Mouse (Mus musculus): Measurements from ENCODE around the gene Cnfn. TPM values are rescaled to one million over a fixed set of nuclear protein-coding genes. Genes with fewer than 3 reads are reported as not detected.
"Not testable (repeated sequence)": the region's sequence is repeated elsewhere in the genome, so short reads cannot be mapped to it uniquely, and the experiment has no call there.

Gene Cnfn
- polyA plus RNA-seq (2012; rRNA removed) = not detected in 2 replicates

DNA sequence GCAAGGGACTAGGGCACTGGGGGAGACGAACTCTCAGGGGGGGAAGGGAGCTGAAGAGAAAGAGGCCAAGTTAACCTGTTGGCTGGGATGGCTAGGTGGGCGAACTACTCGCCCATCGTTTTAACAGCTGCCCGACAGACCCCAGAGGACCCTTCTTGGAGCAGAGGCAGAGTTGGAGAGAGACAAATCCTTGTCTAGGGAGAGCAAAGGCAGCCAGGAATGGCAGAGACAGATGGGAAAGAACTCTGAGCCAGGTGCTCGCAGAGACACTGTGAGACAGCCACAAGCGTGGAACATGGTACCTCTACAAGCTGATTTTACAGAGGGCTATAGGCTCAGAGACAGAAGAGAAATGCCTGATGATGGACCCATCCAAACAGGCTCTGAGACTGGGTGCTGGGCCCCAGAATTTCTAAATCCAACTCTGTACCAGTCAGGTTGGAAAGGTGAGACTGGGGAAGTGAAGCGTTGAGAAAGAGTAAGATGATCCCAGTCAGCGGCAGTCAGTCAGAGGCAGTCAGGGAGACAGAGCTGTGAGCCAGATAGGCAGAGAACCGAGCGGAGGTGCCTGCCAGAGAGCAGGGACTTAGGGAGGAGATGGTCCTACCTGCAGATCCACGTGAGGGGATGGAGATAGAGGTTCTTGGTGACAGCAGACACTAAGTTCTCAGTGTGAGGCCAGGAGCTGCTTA lies at the start of gene Cnfn:
Cnfn (minus strand) TSS at position 667 of the 692 bp plus-strand sequence.
- DNase-seq (ENCODE audit: low read depth) = no peak

DNA sequence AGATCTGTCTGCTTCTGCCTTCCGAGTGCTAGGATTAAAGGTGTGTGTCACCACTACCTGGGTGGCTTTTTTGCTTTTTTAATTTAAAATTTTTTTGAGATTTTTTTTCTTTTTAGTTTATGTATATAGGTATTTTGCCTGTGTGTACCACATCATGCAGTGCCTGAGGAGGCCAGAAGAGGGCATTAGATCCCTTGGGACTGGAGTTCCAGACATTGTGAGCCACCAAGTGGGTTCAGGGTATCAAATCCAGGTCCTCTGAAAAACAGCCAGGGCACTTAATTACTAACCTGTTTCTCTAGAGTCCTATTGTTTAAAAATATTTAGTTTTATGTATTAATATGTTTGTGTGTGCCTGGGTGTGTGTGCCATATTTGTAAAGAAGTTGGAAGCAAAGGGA lies 48.1 kb upstream of the Cnfn start:
- DNase-seq (ENCODE audit: low read depth) = no peak

DNA sequence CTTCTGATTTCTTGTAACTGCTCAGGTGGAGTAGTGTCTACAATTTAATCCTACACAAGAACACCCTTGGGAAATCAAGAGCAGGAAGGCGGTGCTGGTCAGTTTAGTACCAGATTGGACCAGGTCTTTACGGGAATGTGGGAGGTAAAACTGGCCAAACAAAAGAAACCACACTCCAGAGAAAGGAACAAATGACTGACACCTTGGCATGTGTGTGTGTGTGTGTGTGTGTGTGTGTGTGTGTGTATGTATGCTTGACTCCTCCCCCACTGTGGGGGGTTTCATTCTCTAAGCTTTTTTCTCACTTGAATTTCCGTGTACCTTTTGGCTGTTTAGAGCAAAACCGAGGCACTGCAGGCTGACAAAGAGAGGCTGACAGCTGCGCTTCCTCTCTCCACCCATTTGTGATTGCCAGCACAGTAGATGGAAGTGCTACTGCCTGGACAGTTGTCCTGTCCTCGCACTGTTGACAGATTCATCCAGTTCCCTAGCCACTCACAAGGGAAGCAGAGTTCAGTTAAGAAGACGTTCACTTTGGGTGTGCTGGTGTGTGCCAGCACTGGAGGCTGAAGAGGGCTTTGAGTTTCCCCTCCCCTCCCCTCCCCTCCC lies 43.4 kb upstream of the Cnfn start, which contains the start of gene Cxcl17:
Cxcl17 (minus strand) TSS at position 54 of the 609 bp plus-strand sequence.
- DNase-seq (ENCODE audit: low read depth) = no peak

DNA sequence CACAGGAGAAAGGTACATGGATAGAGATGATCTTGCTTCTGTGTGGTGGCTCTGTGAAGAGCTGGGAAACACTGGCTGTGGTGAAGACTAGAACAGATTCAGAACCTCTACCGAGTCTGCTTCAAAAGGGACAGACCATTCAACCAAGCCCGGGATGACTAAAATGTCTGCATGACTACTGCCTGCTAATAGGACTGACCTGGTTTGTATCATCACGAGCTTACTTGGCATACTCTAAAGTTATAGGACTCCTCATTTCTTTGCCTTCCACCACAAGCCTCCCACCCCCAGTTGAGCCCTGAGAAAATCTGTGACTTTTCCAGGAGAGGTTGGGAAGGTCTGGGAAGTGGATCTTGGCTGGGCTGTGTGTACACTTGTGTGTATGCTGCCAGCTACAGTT lies 42.3 kb upstream of the Cnfn start:
- no peak for DNase-seq (ENCODE audit: low read depth)

DNA sequence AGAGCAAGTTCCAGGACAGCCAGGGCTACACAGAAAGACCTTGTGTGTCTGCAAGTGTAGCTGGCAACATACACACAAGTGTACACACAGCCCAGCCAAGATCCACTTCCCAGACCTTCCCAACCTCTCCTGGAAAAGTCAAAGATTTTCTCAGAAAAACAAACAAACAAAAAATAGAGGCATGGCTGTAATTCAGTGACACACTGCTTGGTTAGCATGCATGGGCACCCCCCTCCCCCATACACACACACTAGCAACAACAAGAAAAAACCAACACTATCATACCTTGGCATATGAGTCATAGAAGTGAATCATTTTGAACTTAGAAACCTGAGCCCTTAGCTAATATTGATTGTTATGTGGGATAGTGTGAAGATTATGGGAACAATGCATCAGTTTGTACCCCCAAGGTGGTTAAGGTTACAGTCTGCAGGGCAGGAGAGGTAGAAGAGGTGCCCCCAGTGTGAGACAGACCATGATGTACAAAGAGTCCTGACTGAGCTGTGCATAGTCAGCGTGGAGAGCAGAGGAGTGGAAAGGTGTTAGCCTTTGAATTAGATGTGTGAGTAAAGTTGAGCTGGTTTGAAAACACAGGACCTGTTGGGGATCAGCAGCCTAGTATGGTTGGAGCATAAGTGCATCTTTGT lies 41.6 kb upstream of the Cnfn start:
- DNase-seq (ENCODE audit: low read depth) = no peak

DNA sequence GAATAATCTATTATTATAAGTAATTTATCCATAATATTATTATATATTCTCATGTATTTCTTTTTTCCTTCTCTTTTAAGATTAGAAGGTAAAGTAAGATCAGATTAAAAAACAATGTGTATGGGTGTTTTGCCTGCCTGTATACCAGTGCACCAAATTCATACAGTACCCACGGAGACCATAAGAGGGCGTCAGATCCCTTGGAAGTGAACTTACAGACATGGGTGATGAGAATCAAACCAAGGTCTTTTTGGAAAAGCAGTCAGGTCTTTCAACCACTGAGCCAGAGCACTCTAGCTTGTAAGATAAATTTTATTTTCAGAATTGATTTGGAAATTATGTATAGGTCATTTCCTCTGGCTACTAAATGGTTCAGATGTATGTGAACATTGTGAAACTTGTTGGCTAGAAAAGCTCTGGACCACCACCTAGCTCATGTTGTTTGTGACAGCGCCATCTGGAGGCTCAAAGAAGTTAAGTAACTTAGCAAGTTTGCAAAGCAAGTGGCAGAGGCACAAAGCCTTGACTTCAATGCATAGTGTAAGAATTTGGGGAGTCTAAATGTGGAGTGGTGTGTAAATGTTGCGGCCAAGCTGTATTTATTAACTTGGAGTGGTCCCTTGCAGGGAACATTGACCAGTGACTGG lies 39.7 kb upstream of the Cnfn start:
- no peak for DNase-seq (ENCODE audit: low read depth)

DNA sequence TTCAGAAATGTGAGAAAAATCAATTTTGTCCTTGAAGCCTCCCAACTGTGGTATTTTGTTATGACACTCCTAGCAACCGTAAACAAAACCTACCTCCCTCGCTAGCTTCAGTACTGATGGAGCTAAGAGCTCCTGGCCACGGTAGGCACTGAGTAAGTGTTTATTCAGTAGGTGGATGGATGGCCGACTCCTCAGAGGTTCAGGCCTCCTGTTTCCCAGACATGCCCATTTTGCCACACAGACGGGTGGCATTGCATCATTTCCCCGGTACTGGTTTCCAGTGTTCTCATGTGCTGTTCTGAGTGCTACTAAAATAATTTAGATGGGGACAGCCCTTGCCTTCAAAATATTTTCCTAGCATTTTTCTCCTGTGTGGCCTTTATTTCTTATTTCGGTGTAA lies 36.9 kb upstream of the Cnfn start:
- DNase-seq (ENCODE audit: low read depth) = no peak

DNA sequence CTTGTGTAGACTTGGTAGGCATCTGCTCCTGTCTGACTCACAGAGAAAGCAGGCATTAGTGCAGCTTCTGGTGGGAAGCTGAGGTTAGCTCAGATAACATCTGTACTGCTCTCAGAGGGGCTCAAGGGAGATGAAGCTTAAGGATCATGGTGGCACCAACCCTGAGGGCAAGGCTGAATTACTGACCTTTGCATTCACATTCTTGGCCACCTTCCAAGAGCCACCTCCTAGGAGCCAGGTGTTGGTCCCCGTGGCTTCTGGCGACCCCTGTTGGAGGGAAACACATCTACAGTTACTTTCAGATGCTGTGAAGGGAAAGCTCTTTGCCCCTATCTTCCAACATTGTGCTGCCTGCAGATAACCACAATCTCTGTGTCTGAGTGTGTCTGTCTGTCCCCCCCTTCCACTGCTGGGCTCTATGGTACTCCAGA lies 33.2 kb upstream of the Cnfn start:
- DNase-seq (ENCODE audit: low read depth) = no peak

DNA sequence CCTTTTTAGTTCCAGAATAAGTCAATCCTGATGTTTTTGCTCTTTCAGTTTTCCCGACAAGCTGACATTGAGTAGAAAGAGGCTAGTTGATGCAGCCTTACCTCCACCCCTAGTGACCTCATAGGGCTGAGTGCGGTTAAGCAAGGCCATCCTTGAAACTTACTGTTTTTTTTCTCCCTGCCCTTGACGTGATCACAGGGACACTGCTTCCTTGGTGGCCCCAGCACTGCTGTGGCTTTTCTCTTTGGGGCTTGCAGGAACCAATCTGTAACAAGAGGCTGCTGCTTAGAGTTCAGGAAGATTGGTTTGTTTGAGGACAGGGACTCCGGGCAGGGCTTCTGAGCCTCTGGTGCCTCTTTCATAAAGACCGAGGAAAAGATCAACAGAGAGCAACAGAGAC lies 32.5 kb upstream of the Cnfn start:
- no peak for DNase-seq (ENCODE audit: low read depth)

DNA sequence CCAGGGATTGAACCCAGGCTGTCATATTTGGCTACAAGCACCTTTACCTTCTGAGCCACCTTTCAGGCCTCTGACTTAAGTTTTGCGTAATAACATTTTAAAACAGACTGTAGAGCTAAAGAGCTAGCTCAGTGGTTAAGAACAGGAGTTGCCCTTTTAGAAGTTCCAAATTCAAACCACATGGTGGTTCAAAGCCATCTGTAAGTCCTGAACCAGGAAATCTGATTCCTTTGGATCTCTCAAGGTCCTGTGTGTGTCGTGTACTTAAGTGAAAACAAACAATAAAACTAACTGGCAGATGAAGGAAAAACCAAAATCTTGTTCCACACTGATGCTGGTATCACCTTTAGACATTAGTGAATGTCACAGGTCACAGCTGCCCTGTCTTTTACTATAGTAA lies 32.0 kb upstream of the Cnfn start:
- DNase-seq (ENCODE audit: low read depth) = no peak

DNA sequence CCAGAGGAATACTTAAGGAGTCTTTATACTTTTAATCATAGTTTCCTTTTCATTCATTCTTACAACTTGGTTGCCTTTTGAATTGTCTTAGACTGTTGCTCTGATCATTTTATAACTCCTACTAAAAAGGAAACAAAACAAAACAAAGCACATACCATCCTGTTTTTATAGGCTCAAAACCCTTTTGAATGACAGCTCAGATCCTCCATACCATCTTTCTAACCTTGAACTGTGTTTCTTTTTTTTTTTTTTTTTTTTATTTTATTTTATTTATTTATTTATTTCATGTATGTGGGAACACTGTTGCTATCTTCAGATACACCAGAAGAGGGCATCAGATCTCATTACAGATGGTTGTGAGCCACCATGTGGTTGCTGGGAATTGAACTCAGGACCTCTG lies 29.5 kb upstream of the Cnfn start:
- not testable (repeated sequence) for DNase-seq (ENCODE audit: low read depth)

DNA sequence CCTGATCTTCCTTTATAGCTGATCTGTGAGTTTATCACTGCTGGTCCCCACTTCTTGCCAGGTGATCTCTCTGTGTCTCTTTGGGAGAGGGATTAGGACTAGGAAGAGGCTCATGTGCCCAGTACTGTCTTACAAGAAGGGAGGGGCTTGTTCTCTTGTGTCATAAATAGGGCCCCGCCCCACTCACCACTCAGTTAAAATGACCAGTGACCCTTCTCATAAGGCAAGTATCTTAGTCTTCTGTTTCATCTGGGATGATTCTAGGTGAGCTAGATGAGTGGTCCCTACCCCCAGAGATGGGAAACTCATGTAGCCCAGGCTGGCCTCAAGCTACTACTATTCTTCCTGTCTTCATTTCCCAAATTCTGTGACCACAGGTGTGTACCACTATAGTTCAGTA lies 29.1 kb upstream of the Cnfn start, which contains the start of gene Lipe:
Lipe (minus strand) TSS at position 101 of the 400 bp plus-strand sequence.
- DNase-seq (ENCODE audit: low read depth) = no peak

DNA sequence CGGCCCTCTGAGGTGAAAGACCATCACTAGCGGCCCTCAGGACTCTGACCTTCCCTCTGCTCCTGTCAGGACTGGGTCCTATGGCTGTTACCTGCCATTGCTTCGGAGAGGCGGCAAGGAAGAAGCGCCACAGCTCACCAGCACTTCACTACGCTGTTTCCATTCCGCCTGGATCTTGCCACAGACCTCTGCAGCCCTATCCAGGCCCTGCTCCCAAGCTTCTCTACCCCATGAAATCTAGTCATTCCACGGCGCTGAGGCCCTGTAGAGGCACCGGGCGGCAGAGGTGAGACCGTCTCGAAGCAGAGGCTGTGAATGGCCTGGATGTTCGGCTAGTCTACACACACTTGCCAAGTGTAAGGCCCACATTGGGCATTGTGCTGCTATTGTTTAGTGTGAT lies 27.1 kb upstream of the Cnfn start:
- DNase-seq (ENCODE audit: low read depth) = no peak

DNA sequence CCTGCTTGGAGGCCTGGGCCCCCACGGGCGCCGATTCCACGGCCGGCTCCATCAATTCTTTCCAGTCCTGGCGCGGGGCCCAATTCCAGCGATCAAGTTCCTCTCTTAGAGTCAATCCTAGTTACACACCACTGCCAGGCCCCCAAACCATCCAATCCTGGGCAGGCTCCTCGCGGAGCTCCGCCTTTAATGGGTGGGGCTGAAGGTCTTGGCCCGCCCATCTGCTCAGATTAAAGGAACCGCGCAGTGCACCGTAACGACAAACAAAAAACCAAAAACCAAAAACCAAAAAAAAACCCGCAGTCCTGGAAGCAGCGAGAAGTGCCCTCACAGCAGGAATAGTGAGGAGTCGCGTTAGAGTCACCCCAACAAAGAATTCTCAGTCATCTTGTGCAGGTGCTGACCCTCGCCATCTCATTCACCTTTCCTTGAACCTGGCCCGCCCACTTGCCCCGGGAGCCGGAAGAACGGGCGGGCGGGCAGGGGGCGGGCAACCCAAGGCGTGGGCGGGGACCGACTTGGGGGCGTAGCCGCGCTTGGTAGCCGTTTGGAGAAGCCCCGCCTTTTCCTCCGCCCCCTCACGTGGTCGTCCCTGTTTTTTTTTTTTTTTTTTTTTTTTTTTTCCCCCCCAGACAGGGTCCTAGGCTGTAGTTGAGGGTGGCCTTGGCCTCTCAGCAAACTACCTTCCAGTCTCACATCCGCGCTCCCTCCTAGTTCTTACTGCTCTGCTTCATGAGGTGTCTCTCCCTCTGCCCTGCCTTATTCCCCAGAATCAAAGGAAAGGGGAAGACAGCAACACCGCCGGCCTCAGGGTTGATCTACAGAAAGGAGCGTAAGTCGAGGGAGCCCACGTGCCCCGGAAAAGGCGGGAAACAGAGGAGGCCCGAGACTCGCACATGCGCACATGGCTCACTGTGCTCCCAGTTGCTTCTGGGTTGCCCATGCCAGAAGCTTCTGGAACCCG lies 26.3 kb upstream of the Cnfn start:
- DNase-seq (ENCODE audit: low read depth) = no peak

DNA sequence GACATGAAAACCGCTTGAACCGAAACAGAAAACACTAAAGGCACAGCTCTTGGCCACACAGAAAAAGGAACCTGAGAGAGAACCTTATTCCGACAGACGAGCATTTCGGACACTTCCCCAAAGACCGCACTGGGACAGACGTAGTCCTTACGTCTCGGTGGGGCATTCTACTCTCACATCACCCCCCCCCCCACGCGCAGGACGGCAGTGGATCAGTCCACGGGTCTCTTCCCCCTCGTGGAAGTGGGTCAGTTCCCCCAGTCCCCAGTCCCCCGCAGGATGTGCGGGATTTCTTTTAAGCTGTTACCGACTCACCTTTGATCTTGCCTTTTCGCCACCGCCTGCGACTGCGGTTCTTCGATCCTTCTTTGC lies 25.6 kb upstream of the Cnfn start:
- no peak for DNase-seq (ENCODE audit: low read depth)

DNA sequence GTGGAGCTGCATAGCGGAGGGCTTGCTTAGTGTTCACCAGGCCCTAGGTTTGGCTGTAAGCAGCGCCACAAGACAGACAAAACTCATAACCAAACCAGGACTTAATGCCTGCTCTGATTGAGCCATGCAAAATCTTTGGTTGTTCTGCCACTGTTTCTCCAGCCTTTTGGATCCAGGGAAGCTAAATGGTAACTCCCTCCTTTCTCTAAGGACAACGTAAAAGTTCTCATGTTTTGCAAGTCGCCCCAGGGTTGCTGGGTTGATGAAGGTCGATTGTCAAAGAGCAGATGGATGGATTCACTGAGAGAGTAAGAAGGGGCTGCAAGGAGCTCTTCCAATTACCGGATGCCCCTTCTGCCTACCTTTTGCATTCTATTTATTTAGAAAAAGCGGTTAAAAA lies 25.2 kb upstream of the Cnfn start:
- DNase-seq (ENCODE audit: low read depth) = no peak

DNA sequence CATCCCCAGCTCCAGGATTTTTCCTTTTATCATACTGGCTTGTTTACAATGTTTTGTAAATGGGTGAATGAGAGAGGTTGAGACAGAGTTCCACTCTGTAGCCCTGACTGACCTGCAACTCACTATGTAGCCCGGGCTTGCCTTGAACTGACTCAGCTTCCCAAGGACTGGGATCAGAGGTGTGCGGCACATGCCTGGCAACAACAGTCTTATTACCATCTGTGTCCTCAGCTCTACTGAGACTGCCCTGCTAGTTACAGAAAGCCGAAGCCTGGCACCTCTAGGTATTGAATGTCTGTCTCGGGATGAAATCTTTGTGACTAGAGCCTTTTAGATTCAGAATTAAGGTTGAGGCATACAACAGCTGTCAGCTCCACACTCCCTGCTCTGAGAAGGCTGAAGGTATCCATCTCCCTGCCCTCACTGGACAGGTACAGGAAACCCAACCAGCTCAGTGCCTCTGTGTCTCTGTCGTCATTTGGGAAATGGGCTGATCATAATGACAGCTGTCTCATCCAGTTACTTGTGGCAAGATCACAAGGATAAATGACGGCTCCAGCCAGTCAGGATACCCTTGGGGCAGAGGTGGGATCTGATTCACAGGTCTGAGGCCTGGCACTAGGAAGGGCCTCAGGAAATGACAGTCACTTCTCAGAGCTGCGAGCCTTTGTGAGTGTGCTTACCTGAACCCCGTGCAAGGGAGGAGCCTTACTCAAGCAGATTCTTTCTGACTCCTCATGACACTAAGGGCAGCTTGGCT lies 24.1 kb upstream of the Cnfn start:
- DNase-seq (ENCODE audit: low read depth) = no peak

DNA sequence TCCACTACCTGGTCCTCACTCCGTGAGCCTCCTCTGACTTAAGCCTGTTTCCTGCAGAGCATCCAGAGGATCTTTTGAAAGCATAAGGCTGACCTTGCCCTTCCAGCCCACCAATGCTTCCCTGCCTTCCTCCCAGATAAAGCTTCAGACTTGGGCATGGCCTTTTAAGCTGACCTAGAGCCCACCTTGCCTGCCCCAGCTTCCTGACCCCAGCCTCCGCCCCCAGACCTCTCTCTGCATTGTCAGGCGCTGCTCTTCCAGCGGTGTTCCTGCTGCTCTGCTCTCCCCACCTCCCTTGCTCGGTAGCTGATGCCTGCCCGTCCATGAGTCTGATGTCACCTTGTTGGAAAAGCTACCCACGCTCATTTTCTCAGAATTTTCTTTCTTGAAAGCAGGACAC lies 23.3 kb upstream of the Cnfn start:
- DNase-seq (ENCODE audit: low read depth) = no peak

DNA sequence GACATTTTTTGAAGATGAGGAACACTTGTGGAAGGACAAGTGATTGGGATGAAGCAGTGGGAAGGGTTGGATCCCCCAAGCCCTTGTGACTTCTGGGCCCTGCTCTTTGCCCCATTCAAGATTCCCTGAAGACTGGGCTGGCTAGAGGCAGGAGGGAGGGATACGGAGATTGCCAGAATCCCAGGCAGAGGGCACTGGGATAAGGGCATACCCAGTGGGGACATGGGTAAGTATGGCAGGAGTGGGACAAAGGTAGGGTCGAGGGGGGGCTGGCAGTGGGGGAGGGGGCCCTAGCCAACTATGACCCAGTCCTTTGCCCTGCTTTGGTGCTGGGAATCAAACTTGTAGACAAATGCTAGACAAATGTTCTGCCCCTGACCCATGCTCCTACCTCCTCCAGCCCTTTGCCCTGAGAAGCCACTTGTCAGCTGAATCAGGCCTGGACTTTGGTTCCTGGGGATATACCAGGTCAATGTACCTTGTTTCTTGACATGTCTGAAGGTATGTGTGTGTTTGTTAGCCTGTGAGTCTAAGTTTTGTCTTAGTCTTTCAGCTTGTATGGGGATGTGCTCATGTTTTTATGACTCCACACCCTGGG lies 22.4 kb upstream of the Cnfn start:
- DNase-seq (ENCODE audit: low read depth) = no peak

DNA sequence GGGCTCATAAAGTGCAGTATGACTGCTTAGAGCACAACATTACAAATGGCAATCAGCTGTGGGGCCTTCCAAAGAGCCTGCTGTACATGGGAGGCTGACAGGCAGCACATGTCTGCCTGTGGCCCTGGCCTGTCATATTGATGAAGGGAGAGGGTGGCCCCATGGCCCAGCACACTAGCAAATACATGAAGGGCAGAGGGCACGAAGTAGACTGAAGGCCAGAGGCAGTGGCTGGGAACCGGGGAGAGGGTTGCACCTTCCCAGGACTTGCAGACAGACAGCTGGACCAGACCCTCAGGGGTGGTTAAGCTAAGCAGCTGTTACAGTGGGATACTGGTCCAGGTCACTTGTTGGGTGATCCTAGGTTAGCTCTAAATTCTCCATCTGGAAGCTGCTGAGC lies 21.5 kb upstream of the Cnfn start:
- no peak for DNase-seq (ENCODE audit: low read depth)

Data from gonadal fat pad, adult 2 months (tissue).